Mouse (Mus musculus) T-helper 2 cell (primary cell): ENCODE data around the gene Fam219a.

Experiments
- in situ Hi-C: fragments of 300-600 bp; cut with MboI, MseI; formaldehyde crosslinking; loops from one replicate; pipeline ENCODE4 v1.15.1; 2025; ENCODE audit warnings: high pct_unique_total_duplicates

Fam219a gene

DNA sequence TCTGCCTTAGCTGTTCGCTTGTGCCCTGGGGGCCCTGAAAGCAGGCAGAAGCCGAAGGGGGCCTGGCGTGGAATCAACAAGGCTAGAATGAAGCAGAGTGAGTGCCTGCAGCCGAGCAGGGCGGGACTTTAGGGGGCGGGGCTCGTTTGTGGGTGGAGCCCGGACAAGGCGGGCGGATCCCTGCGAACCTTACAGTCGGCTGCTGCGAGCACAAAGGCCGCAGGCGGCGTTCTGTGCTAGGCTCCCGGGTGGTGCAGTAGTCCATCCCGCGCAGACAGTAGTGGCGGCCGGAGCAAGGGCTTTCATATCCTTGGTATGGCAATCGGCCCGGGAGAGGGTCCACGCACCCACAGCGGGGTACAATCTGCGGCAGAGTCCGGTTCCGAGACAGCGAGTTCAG, 62.4 kb downstream of the Fam219a start:
- in situ Hi-C loops: no loop called here

DNA sequence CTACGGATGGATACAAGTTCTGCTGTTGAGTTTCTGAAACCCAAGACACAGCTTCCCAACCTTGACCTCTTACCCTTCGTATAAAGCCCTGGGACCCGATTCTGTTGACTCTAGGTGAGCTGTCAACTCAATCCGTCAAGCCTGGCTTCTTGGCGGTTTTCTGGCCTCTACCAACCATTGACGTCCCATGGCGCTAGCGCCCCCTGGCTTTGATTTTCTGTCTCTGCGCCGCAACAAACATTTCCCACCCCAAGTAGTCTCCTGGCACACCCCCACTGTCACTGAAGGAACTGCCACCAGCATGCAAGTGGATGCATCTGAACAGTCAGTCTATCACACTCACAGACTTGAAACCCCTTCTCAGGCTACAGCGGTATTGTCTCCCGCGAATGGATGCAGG, 63.2 kb downstream of the Fam219a start:
- in situ Hi-C loops: no loop called here

DNA sequence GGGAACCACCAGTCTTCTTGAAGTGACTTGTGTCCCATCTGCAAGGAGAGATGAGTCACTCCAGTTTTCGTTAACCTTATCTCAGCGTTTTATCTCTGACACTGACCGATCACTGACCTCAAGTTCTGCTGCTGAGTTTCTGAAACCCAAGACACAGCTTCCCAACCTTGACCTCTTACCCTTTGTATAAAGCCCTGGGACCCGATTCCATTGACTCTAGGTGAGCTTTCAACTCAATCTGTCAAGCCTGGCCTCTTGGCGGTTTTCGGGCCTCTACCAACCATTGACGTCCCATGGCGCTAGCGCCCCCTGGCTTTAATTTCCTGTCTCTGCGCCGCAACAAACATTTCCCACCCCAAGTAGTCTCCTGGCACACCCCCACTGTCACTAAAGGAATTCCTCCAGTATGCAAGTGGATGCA, 64.2 kb downstream of the Fam219a start:
- in situ Hi-C loops: no loop called here

DNA sequence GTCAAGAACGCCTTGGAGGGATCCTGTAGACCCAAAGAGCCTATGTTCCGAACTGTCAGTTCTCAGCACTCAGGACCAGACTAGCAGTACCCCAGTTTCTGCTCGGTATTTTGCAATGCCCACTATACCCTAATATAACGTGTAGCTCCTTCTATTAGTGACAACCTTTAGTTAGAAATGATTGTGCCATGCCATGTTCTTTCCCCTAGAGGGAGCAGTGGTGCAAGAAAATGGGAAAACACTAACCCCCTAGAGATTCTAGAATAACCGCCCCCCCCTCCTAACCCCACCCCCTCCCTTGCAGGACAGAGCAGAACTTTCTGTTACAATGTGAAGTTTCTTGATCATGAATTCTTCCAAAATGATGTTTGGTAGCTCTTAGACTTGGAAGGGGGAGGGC, 65.0 kb downstream of the Fam219a start:
- in situ Hi-C loops: loop anchor here (5.0 kb wide), 1 partner anchor 63 kb away; the partner anchor contains the start of genes Dnaic1 and Fam219a

DNA sequence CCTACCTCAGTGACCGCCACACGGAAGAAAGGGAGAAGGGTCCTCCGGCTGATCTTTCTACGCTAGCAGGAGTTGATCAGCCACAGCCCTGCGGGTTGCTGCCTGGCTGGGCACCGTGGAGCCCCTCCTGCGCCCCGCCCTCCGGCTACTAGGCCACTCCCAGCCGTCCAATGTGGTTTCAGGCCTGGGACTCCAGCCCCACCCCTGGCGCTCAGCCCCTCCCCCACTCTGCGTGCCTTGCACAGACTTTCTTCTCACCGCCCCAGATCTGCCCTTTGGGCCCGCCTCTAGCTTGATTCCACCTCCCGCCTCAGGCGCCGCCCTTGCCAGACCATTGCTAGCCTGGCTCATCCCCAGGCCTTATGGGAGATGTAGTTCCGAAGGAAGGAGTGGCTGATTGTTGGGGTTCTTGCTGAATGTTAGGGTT, 66.3 kb downstream of the Fam219a start, which contains the start of gene AI464131:
Gene AI464131 (minus strand): TSS at position 91 of the 427 bp plus-strand sequence.
- in situ Hi-C loops: loop anchor here (5.0 kb wide), 1 partner anchor 64 kb away; the partner anchor contains the start of genes Dnaic1 and Fam219a

DNA sequence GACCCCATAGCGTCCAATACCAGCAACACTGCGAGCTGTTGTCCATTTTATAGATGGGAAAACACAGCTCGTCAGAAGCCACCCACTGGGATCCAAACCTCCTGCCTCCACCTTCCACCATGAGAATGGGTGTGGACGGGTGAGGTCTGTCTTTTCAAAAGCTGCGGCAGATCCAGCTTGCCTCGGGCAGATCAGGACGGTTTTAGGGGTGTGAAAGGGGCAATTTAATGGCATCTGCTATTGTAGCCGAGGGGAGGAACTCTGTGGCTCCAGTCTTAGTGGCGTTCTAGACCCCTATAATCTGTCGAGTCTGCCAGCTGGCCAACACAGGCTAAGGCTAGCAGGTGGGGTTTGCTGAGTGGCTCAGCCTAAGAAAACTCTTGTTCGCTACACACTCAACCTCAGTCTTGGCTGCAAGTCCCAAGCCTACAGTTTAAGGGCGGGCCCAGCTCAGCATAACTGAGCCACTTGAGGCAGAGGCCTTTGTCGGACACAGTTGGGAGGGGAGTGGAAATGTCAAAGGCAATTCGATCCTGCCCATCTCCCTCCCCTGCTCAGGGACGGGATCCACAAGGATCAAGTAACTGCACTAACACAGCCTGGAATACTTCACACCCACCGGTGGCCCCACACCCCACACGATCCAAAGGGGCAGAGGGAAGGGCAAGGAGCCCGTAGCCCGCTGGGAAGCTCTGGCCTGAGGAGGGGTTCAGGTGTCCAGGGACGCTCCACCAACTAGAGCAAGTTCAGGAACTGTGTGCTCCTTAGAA, 67.0 kb downstream of the Fam219a start:
- in situ Hi-C loops: loop anchor here (5.0 kb wide), 1 partner anchor 65 kb away; the partner anchor contains the start of genes Dnaic1 and Fam219a

DNA sequence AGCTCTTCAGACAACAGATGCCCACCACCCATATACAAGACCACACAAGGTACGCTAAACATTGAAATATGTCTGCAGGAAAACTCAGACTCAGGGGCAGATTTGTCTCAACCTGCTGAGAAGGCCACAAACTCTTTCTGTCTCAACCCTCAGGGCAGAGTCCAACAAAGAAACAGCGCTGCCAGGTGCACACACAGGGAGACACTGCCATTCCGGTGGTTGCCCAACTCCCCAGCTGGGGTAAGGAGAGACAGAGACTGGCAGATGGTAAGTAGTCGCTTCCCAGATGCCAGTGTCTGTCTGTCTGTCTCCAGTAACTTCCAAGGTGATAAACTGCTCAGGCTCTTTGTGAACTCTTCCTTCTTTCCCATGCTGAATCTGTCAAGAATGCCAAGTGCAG, 68.6 kb downstream of the Fam219a start:
- in situ Hi-C loops: loop anchor here (5.0 kb wide), 1 partner anchor 67 kb away; the partner anchor contains the start of genes Dnaic1 and Fam219a

DNA sequence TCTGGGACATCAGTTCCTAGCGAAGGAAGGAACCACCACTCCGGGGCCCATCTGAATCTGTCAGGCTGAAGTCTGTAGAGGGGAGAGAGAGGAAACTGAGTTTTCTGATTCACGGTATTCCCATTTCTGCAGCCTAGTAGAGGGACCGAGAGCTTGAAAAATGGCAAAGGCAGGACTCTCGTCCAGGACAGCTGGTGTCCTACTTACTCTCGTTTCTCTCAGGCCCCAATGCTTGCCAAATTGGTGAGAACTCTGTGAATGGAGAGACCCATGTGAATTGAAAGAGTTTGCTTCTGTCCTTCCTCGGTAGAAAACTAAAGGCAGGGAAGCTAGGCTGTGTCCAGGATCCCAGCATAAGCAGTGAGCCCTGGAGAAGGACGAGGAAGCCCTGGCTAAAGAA, 69.7 kb downstream of the Fam219a start:
- in situ Hi-C loops: loop anchor here (5.0 kb wide), 1 partner anchor 68 kb away; the partner anchor contains the start of genes Dnaic1 and Fam219a

DNA sequence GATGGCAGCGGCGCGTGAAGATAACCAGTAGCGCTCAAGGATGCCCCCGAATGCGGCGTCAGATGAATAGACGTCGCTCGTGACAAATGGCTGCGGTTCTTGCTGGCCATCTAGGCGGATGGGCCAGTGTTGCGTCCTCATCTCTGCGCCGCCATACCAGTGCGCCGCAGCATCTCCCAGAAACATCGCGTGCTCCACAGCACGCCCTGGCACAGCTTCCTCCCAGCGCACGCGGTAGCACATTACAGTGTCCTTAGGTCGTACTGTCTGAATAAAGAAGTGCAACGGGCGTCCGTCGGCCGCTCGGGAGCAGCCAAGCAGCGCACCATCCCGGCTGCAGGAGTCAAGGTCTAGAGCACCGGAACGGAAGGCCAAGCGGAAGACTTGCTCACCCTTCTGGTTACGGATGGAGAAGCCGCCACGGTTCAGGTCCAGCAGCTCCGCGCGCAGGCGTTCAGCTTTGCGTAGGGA, 70.4 kb downstream of the Fam219a start:
- in situ Hi-C loops: no loop called here

DNA sequence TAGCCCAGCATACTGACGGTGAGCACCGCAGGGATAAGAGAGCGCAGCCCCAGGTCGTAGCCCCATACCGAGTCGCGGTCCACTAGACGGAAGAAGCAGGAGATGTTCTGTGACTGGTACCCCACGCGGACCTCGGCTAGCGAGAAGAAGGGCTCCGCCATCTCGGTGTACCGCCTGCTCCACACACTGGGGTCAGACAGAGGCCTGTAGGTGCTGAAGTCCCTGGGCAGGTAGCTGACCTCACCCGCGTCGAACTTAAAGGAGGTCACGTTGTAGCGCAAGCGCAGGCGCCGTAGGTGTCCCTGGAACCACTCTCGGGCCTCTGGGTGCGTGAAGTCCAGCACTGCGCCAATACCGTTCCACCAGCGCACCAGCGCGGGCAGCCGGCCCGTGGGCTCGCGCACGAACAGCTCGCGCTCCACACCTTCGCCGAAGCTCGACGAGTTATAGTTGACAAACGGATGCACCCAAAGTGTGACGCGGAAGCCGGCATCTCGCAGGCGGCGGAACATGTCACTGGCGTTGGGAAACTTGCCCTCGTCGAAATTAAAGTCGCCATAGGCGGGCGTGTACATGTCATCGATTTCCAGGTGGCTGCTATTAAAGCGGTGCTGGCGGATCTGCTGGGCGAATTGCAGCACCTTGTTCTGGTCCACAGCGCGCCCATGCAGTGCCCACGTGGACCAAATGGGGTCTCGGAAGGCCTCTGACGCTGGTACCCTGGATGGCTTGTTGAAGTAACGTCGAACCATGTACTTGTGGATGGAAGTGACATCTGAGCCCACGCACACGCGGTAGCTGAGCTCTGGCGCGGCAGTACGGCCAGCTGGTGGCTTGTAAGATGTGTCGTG, 71.1 kb downstream of the Fam219a start:
- in situ Hi-C loops: no loop called here

DNA sequence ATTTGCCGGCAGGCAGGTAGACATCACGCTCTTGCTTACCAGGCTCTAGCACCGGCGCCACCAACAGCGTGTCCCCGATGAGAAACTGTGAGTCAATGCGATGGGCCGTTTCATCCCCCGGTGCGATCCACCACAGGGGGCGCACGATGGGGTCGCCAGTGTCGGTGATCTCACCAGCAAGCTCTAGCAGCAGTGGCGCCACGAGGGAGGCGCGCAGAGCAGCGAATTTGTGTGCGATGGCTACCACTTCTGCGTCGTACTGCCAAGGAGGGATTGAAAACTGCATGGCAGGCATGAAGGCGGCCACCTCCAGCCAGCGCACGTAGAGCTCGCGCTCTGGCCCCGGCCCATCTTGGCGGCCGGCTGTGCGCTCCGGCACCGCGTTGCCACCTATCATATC, 71.8 kb downstream of the Fam219a start:
- in situ Hi-C loops: no loop called here

DNA sequence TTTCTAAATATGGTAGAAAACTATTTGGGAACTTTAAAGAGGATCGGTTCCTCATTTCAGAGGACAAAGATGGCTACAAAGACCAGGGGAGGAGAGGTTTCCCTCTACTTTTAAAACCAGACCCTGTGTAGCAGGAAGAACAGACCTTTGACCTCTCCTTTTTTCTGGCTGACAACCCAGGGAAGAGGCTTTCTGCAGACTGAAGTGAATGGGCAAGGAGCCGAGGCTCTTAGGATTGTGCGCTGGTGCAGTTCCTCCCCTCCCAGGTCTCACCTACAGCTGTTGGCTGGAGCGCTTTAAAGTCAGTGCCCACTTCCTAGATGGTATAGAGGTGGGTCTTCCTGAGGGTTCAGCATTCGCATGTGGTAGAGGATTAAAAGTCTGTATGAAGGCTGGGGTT, 72.3 kb downstream of the Fam219a start:
- in situ Hi-C loops: no loop called here

DNA sequence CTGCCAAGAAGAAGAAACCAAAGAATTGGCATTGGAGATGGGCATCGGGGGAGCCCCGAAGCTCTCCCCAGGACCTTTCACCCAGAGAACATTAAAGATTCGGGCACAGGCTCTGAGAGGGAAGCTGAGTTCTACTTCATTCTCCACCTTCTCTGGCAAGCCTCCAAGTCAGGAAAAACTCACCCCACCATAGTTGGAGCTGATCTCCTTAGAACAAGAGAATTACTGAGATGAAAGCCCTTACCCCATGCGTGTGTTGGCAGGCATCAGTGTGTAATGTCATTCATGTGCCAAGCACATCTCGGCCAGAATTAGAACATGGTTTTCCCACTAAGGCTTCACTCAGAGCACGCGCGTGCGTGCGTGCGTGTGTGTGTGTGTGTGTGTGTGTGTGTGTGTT, 73.5 kb downstream of the Fam219a start:
- in situ Hi-C loops: no loop called here

DNA sequence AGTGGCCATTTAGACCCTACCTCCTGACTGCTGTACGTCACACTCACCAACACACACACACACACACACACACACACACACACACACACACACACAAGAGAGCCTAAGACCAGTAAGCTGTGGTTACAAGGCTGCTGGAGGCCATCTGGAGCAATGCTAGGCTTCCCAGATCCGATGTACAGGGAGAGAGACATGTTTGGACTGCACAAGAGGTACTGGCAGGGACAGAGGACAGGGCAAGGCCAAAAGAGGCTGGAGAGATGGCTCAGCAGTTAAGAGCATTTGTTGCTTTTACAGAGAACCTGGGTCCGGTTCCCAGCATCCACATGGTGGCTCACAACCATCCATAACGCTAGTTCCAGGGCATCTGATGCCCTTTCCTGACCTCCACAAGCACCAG, 74.3 kb downstream of the Fam219a start:
- in situ Hi-C loops: no loop called here

DNA sequence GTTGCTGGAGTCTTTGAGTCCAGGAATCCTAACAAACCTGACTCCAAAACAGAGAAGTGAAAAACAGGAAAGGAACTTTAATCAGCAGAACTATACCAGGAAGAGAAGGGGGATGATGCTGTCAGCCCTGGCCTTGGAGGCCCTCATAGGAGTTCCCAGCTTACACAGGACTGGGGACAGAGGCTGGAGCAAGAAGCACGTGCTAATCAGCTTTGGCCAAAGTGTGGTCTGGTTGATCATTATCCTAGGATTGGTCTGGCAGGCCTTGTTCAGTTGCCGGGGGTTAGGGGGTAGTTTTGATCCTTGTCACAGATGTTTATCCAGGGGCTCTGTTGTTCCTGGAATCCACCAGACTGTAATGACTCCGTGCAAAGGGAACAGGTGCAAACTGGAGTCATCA, 75.0 kb downstream of the Fam219a start:
- in situ Hi-C loops: no loop called here

DNA sequence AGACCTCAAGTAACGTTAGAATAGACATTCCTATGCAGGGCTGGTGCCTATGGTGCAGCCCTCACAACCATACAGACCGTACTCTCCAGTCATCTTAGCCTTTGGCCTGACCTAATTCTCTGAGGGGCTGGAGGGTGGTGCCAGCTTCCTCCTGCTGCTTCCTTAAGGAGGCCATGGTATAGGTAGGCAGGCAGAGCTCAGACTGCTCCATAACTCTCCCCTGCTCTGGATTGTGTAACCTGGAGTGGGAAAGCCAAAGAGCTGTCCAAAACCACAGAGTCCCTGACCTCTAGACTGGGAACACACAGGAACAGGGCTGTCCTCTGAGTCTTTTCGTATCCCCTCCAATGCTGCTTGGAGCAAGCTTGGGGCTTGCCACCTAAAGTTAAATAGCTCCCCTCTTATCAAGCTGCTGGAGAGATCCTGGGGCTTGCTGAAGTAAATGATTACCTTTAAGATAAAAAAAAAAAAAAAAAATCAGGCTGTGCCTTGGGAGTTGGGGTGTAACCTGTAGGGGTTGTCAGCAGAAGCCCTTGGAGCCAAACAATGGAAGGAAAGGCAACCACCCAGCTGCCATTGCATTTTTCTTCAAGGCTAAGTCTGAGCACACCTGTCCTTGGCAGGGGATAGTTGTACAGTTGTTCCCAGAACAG, 75.7 kb downstream of the Fam219a start:
- in situ Hi-C loops: no loop called here

DNA sequence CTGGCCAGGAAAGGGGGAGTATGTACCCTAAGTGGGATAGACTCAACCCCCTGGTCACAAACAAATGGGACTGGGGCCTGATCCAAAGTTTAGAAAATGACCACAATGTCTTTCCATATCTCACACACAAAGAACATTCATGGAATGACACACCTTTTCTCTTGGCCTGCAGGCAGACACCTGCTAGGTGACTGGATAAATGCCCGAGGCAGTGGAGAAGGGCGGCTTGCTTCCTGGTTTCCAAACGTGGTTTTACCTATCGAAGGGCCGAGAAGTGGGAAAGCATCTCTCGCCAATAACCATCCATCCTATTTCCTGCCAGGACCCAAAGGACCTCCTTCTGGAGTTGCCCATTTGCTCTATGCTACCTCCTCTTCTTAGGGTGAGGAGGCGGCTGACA, 76.4 kb downstream of the Fam219a start:
- in situ Hi-C loops: no loop called here

DNA sequence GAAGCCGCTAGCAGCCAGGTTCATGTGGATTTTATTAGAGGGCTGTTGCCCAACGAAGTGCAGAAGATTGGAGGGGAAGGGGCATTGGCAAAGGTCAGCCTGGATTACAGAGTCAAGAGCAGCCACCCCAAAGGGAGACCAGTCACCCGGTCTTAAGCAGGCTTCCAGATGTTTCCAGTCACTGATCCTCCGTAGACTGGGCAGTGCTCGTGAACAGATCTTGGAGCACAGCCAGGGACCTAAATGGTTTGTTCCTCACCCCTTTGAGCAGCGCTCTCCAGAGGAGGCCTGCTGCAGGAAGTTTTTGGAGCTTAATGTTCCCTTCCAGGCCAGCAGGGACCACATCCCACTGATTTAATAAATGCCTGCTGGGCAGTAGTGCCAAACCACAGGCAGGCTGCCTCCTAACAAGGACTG, 87.7 kb downstream of the Fam219a start:
- in situ Hi-C loops: no loop called here

DNA sequence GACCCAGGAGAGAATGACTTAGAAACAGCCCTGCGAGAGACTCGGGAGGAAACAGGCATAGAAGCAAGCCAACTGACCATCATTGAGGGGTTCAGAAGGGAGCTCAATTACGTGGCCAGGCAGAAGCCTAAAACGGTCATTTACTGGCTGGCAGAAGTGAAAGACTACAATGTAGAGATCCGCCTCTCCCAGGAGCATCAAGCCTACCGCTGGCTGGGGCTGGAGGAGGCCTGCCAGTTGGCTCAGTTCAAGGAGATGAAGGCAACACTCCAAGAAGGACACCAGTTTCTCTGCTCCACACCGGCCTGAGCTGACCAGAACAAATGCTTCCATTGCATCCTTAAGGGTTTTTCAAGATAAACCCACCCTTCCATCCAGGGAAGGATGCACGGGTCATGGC, 89.1 kb downstream of the Fam219a start:
- in situ Hi-C loops: no loop called here

DNA sequence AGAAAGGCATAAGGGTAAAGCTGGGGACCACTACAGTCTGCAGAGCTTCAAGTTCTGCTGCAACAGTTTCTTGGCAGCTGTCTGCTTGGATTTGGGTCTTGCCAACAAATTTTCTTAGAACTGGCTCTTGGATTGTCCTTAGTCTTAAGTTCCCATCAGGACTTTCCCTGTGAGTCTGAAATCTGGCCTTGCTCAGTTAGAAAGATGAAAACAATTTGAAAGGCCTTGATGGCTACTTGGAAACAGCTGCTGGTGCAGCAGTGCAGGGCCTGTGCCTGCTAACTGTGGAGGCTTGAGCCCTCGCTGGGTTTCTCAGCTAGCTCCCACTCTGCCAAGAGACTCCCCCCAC, 89.9 kb downstream of the Fam219a start:
- in situ Hi-C loops: no loop called here

DNA sequence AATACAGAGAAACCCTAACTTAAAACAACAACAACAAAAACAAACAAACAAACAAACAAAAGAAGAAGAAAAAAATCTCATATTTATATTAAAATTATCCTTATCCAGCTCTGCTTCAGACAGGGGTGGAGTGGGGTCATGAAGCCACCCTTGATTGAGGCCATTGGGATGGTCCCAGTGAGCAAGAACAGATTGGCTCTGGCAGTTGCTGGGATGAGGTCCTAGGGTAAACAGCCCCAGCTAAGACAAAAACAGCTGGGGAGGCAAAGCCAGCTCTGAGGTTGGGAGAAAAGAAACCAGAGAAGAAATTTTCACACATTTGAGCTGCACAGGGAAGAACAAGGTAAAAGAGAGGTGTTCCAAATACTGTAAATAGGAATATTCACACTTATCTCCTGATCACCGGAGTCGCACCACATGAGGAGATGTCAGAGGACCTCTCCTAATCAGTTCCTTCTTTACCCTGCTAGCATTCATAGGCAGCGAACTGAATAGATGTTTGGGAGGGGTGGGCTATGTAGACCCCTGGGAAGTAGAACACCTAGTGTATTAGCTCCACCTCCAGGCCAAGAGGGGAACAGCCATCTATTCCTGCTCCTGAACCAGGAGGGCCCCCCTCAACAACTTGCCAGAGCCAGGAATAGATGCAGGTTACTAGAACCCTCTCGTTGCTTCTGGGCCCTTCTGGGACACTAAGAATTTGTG, 90.4 kb downstream of the Fam219a start:
- in situ Hi-C loops: no loop called here
